Mouse (Mus musculus): Measurements from ENCODE around the gene Wdr54. TPM values are rescaled to one million over a fixed set of nuclear protein-coding genes. Genes with fewer than 3 reads are reported as not detected.
"Not testable (repeated sequence)": the region's sequence is repeated elsewhere in the genome, so short reads cannot be mapped to it uniquely, and the experiment has no call there.

The Wdr54 gene
- total RNA-seq, 2 experiments from 2014 or later = 24.4 to 26.0 TPM

DNA sequence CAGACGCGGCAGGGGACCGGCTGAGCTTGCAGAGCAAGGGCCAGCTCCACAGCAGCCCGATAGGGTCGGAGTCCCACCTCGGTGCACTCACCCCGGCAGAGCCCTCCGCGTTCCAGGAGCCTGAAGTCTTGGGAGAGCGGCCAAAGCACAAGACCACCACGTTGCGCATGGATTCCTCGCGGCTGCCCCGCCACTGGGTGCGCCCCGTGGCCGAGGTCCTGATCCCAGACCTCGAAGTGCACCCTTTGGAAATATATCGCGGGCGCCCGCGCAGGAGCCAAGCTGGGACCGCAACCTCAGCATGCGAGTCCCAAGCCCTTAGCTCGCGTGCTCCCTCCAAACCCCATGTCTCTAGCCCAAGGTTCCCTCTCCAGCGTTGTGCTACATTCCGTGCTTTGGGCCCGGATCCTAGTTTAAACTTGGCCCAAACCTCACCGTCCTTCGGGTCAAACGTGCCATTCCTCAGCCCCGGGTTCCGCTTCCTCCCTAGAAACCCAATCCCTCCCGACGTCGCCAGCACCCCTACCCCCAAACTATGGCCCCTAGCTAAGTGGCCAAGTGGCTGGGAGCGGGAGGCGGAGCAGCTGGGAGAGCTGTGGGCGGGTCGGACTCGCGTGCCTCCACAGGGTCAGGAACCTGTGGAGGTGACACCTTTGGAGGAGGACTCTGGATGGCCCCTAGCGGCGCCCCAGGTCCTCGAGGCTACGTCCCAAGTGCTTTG is 5.9 kb upstream of the Wdr54 start:
- no peak for DNase-seq (ENCODE audit: low spot score in 2 of 2)

DNA sequence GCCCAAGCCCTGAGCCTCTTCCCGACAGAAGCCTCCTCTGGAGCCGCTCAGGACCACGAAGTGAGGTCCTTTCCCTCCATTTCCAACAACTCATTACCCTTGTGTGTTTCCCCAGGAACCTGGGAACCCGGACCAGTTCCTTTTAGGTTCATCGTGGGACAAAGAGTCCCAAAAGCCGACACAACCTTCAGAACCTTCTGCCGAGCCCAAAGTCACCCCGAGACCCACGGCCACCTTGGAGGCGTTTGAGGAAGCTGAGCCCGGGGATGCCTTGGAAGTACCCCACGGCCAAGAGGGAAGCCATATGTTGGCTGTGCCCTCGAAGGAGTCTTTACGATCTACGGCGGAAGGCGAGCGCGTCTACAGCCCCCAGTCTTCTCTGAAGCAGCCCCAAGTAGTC is 5.2 kb upstream of the Wdr54 start:
- no peak for DNase-seq (ENCODE audit: low spot score in 2 of 2)

DNA sequence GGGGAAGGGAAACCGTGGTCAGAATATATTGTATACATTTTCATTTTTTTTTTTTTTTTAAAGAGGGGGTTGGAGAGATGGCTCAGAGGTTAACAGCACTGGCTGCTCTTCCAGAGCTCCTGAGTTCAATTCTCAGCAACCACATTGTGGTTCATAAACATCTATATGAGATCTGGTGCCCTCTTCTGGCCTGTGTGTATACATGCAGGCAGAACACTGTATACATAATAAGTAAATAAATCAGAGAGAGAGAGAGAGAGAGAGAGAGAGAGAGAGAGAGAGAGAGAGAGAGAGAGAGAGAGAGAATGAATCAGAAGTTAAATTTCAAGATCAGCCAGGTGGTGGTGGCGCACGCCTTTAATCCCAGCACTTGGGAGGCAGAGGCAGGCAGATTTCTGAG is 3.3 kb upstream of the Wdr54 start:
- DNase-seq (ENCODE audit: low spot score in 2 of 2) = not testable (repeated sequence)

DNA sequence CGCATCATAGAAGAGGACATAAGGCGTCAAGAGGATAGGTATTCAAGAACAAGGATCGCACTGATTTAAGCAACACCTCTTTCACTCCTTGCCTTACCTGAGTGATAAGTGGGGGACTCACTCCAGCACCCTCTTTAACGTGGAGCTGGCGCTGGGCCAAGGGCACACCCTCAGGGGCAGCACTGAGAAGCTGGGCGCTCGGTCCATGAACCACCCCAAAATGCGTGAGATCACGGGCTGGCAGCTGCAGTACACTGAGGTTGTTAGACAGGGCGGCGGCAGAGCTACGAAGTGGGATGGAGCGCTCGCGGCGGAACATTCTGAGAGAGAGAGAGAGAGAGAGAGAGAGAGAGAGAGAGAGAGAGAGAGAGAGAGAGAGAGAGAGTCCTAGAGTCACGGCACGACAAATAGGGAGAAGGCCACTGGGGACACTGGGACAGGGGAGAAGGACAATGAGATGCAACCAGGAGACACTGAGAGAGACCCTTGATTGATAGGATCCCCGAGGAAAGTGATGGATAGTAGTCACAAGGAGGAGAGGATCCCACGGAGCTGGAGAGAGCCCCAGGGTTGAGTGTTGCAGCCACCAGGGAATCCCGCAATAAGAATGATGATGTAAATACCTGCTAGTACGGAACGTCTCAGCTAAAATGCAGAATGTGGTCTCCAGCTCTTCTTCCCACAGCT is 502 bp downstream of the Wdr54 start:
- DNase-seq (ENCODE audit: low spot score in 2 of 2) = peak in 1 of 2 experiments; percentile 41

DNA sequence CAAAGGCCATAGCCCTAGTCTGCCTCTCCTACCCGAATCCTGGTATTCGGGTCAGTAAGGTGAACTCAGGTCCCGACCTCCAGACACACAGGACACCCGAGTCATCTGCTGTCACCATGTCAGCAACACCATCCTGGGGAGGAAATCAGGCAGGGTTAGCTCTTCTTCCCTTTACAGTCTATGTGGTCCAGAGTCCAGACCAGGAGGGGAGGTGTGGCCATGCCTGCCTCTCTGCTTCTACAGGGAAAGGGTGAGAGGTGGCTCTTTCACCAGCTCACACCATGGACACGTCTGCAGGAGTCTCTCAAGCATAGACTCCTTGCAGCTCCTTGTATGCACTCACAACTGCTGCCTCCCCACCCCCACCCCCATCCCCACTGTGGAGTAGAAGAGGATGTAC is 2.7 kb downstream of the Wdr54 start:
- DNase-seq (ENCODE audit: low spot score in 2 of 2) = no peak

DNA sequence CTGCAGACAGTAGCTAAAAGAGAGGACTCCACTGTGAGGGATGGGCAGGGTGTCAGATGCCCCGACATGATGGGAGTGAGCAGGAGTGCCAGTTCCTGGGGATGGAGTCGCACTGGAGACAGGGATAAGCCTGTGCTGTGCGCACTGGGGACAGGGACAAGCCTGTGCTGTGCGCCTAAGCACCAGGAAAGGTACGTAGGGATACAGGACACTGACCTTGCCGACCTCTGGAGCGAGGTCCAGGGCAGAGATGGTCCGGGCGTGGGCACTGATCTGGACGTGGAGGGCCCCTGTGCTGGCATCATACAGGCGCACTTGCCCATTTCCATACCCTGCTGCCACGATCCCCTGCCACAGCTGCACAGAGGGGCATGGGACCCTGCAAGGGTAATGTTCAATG is 3.2 kb downstream of the Wdr54 start:
- no peak for DNase-seq (ENCODE audit: low spot score in 2 of 2)

DNA sequence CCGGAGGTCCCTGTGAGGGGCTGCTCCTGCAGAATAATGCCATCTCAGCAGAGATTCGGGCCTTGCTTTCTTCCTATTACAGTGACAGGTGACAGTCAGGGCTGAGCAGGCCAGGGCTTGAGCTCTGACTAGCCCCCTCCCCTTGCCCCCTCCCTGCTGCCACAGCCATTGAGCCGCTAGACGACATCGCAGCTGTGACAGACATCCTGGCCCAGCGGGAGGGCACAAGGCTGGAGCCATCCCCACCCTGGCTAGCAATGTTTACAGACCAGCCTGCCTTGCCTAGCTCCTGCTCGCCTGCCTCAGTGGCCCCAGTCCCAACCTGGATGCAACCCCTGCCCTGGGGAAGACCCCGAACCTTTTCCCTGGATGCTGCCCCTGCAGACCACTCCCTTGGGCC is 4.5 kb downstream of the Wdr54 start:
- no peak for DNase-seq (ENCODE audit: low spot score in 2 of 2)

DNA sequence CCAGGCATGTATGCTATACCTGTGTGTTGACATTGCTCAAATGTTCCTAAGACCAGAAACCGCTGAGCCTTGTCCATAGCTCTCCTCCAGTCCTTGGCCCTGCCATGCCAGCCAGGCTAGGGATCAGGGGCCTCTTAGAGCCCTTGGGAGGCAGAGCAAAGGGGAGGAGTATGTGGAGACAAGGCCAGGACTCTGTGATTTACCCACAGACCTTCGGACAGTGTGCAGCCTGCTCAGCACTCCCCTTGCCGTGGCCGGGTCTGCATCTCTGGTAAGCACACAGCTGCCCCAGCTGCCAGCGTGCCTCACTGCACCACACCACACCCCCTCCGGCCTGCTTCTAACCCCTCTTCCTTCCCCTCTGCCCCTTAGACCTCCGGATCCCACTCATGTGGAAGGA is 8.9 kb downstream of the Wdr54 start:
- no peak for DNase-seq (ENCODE audit: low spot score in 2 of 2)

DNA sequence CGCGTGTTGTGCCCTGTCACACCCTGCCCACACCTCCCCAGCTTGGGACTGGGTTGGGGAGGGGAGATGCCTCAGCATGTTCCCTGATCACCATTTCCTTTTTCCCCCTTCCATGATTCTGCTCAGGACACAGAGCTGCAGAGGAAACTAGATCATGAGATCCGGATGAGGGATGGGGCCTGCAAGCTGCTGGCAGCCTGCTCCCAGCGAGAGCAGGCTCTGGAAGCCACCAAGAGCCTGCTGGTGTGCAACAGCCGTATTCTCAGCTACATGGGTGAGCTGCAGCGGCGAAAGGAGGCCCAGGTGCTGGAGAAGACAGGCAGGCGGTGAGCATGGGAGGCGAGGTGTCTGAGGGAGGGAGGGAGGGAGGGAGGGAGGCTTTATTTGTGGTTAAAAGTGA is 10.4 kb downstream of the Wdr54 start:
- DNase-seq (ENCODE audit: low spot score in 2 of 2) = no peak

DNA sequence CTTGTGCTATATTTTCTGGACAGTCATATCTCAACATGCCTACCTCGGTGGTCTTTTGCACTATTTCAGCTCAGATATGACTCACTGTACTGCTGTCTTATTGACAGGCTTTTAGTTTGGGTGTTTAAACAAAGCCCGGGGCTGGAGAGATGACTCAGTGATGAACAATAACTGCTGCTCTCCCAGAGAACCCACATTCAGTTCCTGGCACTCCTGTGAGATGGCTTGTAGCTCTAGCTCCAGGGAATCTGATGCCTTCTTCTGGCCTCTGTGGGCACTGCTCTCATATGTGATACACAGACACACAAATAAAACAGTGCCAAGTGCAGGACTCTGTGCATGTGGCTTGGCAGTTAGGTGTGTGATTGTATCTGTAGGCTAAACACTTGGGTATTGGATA is 11.0 kb downstream of the Wdr54 start:
- DNase-seq (ENCODE audit: low spot score in 2 of 2) = no peak

DNA sequence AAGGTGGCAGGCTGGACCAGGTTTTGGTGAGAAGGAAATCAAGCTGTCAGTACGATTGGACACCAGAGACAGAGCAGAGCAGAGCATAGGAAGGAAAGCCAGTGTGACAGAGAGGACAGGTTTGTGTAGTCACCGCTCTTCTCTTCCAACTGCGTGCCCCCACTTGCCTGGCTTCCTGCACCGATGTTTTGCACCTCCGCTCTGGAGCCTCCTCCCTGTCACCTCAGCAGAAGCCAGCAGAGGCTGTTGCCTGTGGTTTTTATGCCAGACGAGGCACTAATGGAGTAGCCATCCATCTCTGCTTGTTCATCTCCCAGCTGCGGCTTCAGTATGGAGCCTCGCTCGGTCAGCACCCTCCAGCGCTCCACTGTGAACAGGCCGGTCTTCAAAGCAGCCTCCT is 13.3 kb downstream of the Wdr54 start:
- no peak for DNase-seq (ENCODE audit: low spot score in 2 of 2)

DNA sequence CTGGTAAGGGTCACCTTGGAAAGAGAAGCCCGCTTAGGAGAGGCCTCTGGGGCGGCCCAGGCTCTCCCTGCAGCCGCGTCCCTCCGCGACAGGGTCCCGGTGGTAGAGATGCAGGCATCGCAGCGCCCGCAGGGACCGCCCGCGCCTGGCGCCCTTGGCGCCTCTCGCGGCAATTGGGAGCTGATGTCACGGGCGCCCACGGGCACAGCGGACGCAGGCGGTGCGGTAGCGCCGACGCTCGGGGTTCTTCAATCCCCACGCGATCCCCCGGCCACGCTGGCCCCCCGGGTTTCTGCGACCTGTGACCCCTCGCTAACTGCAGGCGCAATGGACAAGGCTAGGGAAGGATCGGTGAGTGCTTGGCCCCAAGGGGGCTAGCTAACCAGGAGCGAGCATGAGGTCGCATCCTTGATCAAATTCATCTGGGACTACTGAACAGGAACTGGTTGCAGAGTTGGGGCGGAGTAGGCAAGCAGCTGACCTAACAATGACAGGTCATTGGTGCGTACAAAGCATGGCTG is 13.9 kb downstream of the Wdr54 start:
- DNase-seq (ENCODE audit: low spot score in 2 of 2) = peak in 1 of 2 experiments; percentile 74

DNA sequence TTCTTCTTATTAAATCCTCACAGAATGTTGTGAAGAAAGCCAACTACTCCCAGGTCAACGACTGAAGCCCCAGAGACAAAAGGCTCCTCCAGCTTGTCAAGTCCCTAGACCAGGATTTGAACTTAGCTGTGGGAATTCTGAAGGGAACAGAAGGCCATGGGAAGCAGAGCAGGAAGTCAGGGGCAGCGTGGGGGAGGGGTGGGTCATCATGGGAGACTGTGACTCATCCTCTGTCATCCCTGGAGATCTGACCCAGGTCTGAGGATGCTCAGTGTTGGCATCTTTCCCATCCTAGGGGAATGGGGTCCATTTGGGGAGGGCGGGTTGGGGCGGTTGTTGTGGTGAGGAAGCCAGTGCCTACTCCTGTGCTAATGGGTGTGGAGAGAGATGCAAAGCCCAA is 14.6 kb downstream of the Wdr54 start:
- DNase-seq (ENCODE audit: low spot score in 2 of 2) = no peak

DNA sequence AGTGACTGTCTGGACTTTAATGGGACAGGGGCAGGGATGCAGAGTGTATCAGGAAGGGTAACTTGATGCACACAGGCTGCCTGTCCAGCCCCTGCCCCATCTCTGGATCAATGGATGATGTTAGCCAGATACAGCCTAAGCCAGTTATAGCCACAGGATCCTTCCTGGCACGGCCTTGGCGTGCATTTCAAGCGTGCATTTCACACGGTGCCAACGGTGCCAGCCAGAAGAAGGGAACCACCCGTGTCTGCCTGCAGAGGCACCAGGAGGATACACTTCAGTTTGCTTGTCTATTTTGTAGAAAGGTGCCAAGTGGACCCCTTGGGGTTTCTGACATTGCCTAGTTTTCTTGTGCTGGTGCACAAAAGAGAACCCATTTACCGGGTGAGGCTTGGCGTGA is 16.2 kb downstream of the Wdr54 start:
- DNase-seq (ENCODE audit: low spot score in 2 of 2) = no peak

DNA sequence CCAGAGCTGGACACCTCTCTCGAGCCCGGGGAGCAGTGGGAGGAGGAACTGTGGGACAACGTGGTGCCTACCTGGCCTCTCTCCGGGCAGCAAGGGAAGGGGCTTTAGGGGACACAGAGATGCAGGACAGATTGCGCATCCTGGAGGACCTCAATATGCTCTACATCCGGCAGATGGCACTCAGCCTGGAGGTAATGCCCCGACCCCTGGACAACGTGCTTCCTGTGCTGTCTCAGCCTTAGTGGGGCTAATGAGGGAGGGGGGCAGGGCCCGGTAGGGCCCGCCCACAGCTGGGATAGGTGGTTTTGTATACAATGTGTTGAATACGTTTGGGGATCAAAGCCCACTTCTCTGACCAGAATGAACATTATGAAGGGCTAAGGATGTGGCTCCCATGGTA is 18.1 kb downstream of the Wdr54 start:
- no peak for DNase-seq (ENCODE audit: low spot score in 2 of 2)

DNA sequence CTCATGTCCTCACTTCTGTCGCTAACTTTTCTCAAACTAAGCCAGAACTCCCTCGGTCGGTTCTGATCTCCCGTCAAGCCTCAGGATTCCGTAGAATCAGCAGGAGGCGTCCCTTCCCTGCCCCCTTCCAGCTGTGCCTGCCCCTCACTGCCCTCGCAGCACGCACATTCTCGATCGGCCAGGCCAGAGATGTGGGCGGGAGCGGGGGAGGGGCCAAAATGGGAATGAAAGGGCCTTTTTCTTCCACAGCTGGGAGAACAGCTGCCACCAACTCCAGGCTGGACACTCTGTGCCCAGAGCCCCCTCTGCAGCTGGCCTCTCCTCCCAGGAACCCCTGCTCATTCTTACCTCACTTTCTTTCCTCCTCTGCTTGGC is 18.6 kb downstream of the Wdr54 start:
- peak in 1 of 2 experiments; percentile 74 for DNase-seq (ENCODE audit: low spot score in 2 of 2)

DNA sequence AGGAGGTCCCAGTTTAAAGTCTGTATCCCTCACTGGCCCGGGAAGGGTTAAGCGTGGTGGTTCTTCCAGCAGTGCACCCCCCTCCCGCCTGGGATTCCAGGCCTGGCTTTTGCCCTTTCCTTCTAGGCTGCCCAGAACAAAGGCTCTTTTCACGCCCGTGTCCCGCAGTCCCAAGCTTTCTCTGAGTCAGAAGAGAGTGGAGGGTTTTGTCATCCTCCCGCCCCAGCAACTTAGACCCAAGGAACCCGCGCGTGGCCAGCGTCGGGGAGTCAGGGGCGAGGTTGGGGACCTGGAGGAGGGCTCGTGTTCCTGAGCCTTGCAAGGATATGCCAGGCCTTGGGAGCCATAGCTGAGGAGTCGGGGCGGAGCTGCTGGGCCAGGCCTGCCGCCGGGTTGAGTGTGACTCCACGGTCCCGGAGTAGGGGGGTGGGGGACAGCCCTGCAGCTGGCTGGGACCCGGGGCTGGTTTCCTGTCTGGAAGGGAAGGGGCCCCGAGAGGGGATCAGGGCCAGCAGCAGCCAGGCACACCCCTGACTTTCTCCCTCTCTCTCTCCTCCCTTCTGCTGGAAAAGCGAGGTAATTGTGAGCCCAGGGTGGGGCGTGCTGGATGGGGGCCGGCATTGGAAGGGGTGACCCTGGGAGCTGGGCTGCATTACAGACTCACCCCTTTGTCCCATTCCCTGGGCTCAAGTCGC is 19.2 kb downstream of the Wdr54 start:
- no peak for DNase-seq (ENCODE audit: low spot score in 2 of 2)

DNA sequence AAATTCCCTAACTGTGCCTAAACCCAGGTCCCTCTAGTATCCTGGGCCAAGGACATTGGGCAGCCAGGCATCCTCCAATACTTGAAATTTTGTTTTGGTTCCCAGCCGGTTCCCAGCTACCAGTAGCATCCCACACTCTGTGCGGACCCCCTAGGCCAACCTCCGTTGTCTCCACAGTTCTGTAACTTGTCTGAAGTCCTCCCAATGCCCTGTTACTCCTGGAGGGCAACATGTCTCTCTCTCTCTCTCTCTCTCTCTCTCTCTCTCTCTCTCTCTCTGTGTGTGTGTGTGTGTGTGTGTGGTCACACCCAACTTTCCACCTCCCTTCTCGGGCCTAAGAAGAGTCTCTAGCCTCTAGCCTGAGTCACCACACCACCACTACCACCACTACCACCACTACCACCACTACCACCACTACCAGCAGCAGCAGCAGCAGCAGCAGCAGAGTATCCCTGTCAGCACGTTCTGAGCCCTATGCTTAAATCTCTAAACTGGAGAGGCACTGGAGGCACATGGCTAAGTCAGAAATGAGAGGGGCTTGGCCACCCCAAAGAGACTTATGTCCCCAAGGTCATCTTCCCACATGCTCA is 19.8 kb downstream of the Wdr54 start:
- DNase-seq (ENCODE audit: low spot score in 2 of 2) = no peak

DNA sequence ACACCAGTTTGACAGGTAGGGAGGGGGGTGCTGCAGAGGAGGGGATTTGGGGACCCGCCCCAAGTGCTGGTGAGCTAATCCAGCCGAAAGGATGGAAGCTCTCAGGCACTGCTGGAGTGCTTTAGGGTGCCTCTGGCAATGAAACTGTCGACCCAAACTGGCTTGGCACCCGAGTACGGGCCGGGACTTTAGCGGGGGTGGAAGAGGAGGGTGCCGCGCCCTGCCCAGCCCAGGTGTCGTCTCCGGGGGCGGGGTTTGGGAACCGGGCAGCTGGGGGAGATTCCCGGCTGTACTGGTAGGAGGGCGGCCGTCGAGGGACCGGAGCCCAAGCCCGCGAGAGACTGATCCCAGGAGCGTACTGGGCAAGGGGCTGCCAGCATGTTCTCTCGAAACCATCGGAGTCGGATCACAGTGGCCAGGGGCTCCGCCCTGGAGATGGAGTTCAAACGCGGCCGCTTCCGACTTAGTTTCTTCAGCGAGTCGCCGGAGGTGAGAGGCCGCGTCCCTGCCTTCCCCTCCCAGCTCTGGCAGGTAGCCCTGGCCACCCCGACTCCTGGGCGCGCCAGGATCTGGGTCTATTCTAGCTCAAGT is 20.5 kb downstream of the Wdr54 start:
- DNase-seq (ENCODE audit: low spot score in 2 of 2) = no peak

DNA sequence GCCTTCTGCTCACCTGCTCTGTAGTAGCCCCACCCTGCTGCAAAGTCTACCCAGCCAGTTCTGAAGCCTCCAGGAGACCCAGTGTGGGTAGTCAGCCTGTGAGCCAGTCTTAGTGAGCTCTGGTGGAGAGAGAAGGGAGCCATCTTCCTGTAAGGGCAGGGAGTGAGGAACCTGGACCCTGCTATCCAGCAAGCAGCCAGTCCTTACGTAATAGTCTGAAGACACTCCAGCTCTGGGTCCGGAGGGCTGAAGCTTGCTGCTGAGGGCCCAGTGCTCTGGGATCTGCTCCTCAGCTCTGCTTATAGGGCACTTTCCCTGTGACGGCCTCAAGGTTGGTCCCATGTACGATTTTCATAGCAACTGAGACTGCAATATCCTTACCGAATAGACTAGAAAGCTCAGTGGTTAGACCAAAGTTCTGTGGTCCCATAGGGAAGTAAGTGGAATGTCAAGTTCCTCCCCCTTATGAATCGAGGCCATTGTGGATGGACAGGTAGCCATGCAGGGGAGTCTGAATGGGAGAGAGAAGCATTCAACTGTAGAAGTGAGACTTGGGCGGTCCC is 21.2 kb downstream of the Wdr54 start, which contains the start of gene Rtkn:
Gene Rtkn, plus strand, starts transcription at position 513 of the 563 bp plus-strand sequence.
- no peak for DNase-seq (ENCODE audit: low spot score in 2 of 2)

DNA sequence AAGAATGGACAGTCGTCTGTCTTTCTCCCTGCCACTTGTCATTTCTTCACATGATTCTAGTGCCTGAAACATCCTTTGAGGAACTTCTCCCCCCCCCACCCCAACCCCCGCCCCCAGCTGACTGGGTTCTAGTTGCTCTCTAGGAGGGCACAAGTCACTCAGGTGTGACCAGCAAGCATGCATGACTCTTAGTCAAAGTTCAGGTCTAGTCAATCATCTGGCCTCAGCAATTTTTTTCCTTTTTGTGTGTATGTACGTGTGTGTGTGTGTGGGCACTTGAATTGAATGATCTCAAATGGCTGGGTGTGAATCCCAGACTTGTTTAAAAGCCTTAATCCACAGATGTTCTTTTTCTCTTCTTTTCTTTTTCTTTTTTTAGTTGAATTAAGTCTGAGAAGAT is 22.0 kb downstream of the Wdr54 start:
- no peak for DNase-seq (ENCODE audit: low spot score in 2 of 2)
